Mouse (Mus musculus) gastrocnemius, postnatal 14 days (tissue): Measurements from ENCODE around the gene Ankrd44. TPM values are rescaled to one million over a fixed set of nuclear protein-coding genes. Genes with fewer than 3 reads are reported as not detected.

ENCODE experiments used
- DNase-seq: peaks from one replicate; pipeline ENCODE4 v3.0.0; 2021; ENCODE audit warnings: mixed read lengths
- intact Hi-C: fragments of 180-260 bp; cut with DNase I; formaldehyde crosslinking; loops from one replicate; pipeline ENCODE4 v1.15.1; 2025; ENCODE audit warnings: low total_unique reads
- total RNA-seq, 2 experiments: library from RNA; stranded (reverse); gene quantifications; 2 replicates each; pipeline ENCODE4 v1.2.3; 2021

The Ankrd44 gene
- total RNA-seq, 2 experiments from 2014 or later = 7.6 to 11.4 TPM

DNA sequence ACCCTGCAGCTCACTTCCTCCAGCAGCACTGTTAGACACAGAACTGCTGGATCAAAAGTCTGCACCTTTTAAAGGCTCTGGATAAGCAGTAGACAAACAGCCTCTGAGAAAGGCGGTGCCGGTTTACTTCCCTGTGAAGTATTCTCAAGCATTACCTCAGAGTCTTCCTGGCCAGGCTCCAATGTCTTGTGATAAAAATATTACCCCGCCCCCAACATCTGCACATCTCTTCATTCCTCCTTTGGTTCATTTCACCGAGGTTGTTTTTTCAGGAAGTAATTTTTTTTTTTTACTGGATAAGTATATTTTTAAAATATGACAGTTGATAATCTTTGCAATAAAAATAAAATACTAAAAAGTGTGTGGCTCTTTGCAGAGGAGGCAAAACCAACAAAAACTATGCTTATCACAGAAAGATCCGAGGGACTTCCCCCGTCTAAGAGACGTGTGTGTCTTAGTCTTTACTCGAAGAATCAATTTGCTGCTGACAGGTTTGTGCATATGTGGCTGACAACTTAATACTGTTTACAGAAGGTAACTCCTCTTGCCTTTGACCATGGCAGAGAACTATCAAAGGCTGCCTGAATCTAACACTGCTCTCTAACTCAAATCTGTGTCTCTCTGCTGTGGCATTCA lies 178.3 kb downstream of the Ankrd44 start:
- intact Hi-C loops = loop anchor here (5.0 kb wide), 1 partner anchor 81 kb away; no protein-coding TSS in a partner anchor

DNA sequence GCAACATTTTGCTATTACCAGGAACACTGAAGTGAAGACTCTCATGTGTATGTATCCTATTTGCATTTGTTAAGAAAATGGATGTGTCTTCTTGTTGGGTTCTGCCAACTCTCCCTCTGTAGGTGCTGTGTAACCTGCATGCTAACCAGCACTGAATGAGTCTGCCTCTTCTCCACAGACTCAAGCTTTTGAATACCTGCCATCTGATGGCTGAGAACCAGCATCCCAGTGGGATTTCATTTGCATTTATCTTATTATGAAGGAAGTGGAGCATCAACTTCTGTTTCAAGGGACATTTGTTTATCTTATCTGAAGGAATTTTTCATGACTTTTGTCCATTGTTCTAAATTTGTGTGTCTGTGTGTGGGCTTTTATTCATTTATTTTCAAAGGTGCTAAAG lies 180.5 kb downstream of the Ankrd44 start:
- intact Hi-C loops = loop anchor here (5.0 kb wide), 1 partner anchor 78 kb away; no protein-coding TSS in a partner anchor
- DNase-seq = no peak

More for the DNA sequence above, 178.3 kb downstream of the Ankrd44 start:
- peak; percentile 49 for DNase-seq

DNA sequence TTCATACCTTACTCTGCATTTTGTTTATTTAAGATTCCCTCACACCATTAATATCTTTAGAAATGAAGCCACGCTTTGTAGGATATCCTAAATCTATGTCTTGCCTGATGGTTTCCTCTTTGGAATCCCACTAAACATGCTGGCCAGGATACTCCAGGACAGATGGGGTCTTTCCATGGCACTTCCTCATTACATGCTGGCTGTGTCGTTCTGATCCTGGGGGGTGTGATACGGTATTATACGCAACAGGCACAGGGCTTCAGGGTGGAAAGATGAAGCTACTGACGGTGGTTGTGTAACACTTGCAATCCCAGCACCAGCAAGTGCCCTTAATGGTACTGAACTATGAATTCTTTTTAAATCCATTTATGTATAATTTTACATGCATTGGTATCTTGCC lies 182.0 kb downstream of the Ankrd44 start:
- intact Hi-C loops = no loop called here

DNA sequence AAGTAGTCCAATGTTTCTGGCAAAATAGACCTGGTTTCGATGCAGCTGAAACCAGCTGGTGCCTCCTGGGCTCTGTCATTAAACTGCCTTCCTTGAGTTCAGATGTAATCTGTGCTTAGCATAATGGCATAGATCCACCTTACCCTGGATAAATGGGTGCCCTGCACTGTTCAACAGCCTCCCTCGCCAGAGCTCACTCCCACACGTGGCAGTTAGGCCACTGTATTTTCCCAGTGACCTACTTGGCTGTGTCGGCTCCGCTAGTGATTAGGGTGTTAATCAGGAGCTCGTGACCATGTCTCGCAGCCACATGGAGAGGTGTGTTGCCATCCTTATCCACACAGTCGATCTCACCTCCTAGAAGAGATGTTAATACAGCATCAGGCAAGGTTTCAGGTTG lies 183.1 kb downstream of the Ankrd44 start:
- intact Hi-C loops = no loop called here
- DNase-seq = no peak

More for the DNA sequence above, 182.0 kb downstream of the Ankrd44 start:
- DNase-seq = no peak

DNA sequence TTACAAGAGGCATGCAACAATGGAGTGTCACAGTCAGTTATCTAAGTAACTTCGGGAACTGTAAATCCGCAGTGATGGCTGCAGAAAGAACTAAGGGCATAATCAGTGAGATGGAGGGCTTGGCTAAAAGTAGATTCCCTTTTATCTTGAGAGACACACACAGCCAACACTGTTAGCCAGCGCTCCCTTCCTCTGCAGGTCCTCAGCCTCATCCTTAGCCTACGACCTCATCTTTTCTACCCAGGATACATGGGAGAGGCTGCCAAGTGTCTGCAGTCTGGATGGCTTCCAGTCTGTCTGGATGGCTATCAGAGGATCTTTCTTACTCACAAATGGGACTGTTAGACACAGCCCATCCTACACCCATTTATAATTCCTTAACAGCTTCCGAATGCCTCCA lies 185.3 kb downstream of the Ankrd44 start:
- intact Hi-C loops = no loop called here
- DNase-seq = no peak

DNA sequence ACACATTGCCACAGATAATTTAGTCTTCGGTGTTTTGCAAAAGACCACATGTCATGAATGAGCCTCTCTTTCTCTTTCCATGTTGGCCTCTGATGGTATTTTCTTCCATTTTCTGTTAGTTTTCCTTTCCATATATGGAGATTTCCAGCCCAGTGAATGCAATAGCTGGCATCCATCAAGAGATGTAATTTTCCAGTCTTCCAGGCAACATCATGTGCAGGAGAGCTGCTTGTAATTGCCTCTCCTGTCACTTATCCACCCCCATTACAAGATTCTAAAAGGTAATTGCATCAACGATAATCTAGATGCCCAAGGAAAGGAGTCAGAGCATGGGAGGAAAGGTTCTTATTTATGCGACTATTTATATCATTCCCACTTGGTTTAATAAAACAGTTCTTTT lies 188.7 kb downstream of the Ankrd44 start:
- DNase-seq = no peak
- intact Hi-C loops = no loop called here

DNA sequence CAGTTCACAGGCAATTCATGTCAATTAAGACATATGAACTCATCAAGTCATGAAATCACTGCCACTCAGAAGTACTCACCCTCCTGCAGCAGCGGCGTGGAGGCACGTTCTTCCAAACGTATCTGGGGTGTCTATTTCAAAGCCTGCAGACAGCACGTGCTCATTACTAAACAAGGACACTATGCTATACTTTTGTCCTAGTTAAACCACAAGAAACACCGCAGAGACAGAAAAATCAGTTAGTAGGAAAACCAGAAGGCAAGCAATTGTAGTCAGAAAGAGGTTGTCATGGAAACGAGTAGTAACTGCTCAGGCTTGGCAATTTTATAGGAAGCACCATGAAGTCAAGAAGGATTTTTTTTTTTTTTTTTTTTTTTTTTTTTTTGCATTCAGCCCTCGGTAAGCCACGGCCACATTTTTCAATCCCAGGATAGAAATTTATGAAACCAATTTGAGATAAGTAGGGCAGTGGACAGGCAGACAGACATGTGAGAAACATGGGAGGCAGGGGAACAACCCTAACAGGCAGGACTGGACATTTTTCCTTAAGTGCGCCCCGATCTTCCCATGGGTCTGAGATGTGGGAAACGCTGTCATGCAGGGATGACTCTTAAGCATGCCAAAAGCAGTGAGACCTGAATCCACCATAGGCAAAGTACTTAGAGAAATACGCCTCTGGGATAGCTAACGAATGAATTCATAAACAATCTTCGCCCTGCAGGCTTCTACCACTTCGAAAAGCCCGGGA lies 191.1 kb downstream of the Ankrd44 start:
- no peak for DNase-seq
- intact Hi-C loops = no loop called here

DNA sequence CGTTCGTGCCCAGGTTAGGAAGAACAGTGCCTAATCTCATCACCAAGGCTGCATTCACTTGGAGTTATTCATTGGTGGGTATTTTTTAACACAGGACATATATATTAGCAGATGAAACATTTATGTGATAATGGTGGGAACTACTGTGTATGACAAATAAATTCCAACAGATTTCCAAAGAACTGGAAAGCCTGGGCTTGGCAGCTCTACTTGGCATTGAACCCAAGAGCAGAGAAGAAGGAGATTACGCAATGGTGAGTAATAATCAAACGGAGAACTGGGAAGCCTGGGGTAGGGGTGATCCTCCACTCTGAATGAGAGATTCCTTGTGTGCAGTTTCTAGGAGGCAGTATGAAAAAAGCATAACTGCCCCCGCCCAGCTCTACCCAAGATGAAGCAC lies 196.9 kb downstream of the Ankrd44 start:
- intact Hi-C loops = no loop called here

DNA sequence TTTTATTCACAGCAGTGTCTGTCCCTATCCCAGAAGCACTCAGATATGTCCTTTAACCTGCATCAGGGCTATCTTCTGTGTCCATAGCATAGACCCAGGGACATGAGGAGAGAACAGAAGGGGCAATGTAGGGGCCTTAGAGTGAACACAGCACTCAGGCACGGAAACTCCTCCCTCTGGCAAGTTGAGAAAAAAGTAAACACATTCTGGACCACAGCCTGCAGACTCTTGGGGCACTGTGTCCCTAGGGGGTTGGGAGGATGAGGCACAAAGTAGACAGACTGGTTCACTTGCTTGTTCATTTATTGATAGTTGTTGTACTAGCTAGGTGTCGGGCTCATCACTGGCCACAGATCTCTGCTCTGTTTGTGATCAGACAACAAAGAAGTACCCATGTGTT lies 199.6 kb downstream of the Ankrd44 start:
- intact Hi-C loops = no loop called here
- no peak for DNase-seq

More for the DNA sequence above, 196.9 kb downstream of the Ankrd44 start:
- DNase-seq = peak; percentile 24

DNA sequence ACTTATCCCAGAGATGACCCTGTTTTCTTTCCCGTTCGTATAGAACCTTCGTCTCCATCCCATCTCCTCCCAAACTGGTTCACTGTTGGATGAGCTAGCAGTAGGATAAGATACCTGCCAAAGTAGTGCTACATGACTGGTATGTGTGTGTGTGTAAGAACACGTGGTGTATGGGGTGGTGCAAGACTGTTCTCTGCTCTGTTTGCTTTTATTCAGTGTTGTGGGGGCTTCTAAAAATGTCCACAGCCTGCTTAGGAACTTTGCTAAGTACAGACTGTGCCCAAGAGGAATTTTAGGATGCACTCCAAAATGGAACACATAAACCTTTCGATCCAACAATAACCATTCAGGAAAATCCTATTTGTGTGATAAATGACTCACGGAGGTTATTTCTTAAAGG lies 209.3 kb downstream of the Ankrd44 start:
- intact Hi-C loops = no loop called here
- no peak for DNase-seq

DNA sequence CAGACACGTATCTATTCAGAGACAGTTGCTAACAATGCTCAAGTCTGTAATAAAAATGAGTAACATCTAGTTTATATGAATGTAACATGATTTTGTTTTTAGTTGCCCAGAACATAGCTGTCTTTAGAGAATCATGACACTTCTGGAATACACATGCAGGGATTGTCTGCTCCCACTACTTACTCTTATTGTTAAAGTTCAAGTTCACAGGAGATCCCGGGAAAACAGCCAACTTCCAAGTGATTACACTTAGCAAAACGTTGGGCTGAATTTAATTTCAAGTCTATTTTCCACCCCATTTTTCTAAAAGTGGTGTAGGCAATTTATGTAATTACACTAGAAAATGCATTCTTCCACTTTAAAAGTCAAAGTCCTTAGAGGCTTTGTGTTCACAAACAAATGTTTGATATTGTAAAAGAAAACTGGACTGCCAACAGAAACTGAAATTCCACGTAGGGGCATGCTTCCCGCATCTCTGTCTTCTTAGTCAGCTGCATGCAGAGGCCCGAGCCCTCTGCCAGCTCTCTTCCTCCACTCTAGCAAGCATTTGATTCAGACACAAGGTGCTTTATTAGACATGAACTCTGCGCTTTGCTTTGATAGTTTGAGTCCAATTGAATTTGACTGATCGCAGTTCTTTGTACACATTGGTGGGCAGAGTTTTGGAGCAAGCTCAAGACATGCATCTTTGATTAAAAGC lies 211.0 kb downstream of the Ankrd44 start:
- intact Hi-C loops = no loop called here
- no peak for DNase-seq

DNA sequence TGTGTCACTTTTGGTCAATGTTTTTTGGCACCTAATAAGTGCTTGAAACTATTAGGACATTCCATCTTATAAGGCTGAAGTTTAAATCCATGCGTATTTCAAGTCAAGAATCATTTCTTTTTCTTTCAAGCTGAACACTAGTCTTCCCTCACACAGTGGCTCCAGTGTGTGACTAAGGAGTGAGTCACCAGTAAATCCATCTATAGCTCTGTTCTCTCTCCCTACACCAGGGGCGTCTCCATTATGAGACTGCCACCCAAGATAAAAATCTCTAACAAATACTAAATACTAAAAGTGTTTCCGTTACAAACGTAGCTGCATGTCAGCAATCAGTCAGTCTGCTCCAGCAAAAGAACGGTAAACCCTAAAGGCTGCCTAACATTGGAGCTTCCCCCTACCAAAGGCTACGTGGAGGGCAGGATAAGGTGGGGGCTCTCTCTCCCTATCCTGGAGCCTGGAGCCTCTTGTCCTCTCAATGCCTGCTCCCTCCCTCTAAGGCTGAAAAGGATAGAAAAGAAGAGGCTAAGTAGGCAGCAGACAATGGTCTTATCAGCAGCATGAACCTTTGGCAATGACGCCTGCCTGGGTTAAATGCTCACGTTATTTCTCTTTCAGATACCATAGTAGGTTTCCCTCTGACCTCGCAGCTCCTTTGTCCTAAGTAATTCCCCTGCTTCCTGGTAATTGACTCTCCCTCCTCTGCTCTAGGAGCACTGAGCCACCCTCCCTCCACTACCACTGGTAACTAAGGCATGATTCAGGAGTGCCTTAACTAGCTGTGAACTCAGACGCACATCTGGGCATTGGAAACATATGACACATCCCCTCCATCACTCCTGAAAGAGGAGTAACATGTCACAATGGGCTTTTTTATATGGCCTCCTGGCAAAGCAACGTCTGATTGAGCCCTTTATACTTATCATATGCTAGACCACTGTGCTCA lies 212.7 kb downstream of the Ankrd44 start:
- DNase-seq = no peak
- intact Hi-C loops = no loop called here

DNA sequence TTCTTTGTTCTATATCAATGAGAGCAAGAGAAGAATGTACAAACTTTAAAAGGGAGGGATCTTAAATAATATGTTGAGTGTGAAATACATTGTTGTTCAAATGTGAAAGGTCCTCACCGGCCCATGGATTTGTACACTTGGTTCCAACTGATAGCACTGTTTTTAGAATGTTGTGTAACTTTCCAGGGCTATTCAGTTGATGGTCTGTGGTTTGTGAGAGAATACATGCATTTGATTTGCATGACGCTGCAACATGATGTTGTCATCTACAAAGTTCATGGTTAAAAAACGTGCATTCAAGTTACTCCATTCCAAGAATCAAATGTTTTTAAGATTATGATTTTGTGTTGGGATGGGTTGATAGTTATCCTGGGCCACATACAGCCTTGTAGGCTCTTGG lies 214.6 kb downstream of the Ankrd44 start:
- DNase-seq = no peak

DNA sequence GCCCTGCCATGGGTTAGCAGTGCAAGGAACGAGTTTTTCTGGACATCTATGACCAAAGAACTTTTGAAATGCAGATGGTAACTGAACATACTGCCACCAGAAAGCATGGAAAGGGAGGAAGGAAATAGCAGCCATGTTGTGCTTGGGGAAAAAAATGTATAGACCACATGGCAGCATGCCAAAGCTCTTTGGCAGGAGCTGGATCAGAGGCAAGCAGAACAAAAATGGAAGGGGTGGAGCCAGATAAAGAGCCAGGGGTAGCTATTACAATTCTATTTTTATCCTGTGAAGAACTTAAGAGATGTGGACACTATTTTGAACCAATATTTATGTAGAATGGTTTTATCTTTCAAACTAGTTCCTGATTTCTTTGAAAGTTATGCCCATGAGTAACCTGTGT lies 215.6 kb downstream of the Ankrd44 start:
- intact Hi-C loops = no loop called here
- DNase-seq = no peak

More for the DNA sequence above, 214.6 kb downstream of the Ankrd44 start:
- intact Hi-C loops = no loop called here

DNA sequence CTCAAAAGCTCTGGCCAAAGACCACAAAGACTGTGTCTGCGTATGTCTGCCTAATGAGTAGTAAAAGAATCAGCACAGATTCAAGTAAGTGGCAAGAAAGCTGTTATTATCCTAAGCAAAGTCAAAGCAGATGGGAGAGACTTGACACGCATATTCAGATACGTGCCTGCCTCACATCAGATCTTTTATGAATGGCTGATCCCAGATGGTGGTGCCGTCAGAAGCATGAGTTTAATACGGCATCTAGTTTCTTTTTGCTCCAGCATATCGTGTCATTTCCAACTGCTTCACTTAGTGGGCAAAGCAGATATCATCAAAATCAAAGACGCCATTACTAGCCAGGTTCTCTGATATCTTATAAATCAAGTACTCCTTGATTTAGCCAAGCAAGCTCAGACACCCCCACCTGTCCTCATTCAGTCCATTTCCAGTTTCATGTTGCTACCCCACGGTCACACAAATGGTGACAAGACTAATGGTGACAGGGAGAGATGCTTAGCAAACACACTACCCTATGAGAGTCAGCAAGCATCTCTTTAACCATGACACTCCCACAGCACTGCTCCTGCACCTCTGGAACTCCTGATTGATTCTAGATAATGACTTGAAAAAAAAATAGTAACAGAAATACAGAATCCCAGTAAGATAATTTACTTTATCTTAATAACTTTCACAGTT lies 218.2 kb downstream of the Ankrd44 start:
- DNase-seq = no peak
- intact Hi-C loops = no loop called here

DNA sequence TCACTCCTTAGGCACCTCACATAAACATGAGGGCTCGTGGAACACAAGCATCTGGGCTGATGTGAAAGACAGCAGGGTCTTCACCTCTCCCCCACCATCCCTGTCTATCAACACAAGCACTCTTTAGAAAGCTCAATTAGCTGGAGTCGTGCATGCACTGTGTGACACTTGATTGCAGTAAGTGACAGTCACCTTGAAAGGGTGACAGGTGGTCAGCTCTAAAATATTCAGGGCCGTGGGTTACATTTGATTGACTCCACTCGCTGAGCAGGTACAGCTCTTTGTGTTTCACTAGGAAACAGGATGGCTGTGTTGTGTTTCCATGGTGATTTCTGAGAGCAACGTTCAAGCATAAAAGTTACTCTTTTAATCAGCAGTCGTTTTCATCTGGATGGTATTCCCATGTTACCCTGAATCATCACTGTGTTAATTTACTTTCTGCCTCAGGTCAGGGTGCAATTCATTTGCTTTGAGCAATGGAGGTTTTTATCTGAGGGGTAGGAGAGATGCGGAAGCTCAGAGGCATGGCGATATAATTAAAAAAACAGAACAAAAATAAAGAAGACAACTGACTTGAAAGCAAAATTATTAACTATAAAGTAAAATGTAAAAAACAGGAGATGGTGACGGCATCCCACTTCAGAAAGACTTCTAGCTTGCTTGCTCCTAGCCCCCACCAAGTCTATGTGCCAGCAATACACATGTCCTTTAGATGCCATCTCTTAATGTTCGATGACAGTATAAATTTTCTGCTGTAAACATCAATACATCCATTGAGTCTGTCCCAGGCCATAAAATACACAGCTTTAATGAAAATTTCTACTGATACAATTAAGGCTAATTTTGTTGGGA lies 218.9 kb downstream of the Ankrd44 start:
- no peak for DNase-seq
- intact Hi-C loops = no loop called here

DNA sequence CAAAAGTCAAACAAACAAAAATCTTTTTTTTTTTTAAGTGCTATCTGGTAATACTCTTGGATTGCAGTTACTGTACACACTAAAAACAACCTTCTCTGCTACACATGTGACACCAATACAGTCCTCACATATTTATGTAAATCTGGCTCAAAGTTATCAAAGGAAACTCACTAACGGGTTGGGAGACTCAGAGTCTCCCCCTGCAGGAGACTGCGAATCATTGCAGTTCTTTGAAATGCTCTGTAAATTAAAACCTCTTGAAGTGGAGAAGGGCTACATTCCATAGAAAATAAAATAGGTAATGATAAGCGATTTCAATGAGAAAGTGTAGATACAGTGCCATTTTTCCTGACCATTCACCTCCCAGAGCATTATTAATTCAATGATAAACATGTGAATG lies 219.6 kb downstream of the Ankrd44 start:
- intact Hi-C loops = no loop called here
- DNase-seq = no peak

DNA sequence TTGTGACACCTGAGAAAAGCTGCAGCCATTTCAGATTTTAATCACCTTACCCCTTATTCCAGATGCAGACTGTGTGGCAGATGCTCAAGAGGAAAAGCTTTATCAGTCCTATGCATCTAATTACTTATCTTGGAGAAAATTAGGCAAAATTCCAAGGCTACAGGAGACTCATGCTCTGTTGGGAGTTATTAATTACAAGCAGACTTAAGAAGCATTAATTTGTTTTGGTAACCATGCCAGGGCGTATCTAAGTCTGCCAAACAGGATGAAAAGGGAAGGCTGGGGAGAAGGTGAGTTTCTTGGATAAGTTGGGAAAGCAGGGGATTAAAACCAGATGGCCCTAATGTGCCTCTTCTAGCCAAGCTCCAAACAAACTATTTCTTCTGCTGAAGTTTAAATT lies 222.7 kb downstream of the Ankrd44 start:
- DNase-seq = no peak
- intact Hi-C loops = no loop called here
